Mouse (Mus musculus): ENCODE data around the gene Evi2.

Gene Evi2

DNA sequence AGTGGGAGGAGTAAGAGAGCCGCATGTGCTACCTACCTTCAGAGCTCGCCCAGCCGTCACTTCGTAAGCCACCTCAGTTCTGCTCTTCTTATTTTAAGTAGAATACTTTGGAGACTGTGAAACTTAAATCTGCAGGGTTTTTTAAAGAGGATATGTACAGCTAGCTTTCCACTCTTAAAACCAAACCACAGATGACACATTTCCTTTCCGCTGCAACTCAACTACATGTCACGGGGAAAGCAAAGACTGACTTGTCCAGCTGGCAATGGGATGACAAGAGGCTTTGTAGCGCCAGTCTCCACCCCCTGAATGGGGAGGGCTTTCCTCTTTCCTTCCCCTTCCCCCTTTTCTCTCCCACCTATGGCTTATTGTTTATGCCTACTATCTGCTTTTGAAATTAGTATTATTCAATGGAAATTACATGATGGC is at the start of gene Evi2, which contains the start of gene Evi2a:
TSS of gene Evi2 (minus strand) at position 257 of the 429 bp plus-strand sequence.
TSS of gene Evi2a (minus strand) at position 277 of the 429 bp plus-strand sequence.
- no peak for DNase-seq

DNA sequence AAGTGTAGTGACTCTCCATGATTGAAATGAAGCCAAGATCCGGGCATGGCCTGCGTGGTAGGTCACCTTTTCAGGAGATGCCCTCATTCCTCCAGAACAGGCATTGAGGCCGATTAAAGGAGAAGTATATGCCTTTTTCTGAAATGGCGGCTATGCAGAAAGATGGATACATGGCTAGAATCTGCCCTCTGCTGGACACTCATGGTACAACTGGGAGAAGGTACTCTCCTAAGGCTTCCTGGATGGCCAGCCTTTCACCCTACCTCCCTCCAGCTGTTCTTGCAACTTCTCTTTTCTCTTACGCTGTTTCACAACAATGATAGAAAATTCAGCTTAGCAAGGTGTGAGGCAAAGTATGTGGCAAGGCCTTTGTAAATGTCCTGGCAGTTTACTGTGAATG is 47.4 kb upstream of the Evi2 start:
- DNase-seq: peak; percentile 74 to 86

DNA sequence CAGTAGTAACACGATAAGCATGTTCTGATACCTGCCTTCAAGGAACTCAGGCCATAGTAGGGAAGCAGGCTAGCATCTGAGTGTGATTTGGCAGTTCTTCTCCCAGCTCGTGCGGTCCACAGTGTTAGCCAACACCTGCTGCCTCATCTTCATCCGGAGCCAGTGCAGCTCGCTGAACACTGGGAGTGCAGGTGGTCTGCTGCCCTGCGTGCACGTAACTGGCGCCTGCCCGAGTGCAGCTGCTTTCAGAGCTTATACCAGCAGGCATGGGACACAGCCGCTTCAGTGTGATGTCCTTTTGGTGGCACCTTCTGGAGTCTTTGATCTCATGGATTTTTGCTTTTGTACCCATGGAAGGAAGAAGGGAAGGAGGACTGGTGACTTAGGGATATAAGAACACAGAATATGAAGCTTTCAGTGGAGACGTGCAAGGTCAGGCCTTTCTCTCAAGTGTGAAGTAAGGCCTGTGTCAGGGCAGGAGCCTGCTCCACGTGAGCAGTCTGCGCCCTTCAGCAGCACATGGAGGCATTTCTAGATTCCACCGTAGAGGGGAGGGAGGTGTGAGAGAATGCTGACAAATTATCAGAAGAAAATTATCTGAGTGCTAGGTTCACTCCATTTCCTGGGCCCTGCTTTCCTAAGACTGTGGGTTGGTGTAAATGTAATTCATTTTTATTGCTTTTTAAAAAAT is 45.1 kb upstream of the Evi2 start:
- no peak for DNase-seq

DNA sequence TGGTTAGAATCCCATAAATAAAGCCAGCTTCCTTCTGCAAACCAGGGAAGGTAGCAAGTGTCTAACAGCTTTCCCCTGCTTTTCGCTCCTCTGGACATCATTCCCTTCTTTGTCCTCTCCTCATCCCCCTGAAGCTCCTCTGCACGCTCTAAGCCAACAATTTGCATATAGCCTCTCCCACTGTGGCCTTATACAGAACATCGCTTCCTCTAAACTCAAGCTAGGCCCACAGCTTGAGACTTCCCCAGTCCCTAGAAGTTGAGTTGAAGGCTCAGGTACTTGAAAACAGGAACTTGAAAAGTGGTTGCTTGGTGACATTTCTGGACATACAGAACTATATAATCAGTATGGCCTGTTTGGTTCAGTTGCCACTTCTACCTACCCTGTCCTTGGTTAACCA is 43.4 kb upstream of the Evi2 start:
- DNase-seq: no peak

DNA sequence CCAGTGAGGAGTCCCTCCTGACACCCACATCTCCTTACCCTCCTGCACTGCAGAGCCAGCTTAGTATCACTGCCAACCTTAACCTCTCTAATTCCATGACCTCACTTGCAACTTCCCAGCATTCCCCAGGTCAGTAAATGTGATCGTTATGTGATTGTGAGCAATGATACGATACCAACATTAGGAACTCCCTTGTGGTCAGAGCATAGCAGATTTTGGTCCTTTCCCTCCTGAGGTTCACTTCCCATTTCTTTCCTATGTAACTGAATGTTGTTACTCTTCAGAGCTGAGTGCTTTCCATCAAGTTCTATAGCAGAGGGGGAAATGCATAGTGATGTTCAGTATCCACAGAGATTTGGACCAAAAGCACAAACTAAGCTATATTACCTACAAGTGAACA is 39.9 kb upstream of the Evi2 start:
- no peak for DNase-seq

DNA sequence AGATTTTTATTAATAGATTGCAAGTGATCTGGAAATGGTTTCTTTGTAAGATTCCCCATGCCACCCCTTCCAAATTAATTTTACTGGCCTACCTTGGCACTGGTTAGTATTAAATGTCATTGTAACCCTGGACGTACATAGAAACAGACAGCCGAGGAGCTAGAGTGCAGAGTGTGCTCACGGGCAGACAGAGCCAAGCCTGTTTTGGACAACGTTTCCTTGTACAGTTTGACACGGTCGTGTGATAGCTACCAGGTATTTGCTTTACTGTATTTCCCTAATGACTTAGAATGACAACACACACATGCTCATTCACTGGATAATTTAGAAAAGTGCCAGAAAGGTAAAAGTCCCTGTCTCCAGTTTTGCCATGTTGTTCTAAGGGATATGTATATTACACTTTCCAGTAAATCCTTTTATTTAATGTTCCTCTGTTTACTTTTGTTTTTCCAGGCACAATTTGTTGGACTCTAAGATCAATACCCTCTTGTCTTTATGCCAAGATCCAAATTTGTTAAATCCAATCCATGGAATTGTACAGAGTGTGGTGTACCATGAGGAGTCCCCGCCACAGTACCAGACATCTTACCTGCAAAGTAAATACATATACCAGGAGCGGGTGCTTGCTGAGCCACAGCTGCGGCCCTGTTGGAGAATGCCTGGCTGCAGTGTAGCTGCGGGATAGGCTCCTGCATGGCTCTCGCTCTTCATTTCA is 38.0 kb upstream of the Evi2 start:
- DNase-seq: no peak

DNA sequence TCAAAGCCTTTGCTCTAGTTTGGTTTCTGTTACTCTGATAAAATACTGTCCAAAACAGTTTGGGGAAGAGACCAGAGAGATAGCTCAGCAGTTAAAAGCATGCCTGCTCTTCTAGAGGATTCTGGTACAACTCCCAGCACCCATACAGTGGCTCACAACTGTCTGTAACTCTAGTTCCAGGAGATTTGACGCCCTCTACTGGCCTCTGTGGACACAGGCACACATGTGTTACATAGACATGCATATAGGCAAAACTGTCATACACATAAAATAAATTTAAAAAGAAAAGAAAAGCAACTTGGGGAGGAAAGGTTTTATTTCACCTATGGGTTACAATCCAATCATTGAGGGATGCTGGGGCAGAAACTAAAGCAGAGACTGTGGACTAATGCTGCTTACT is 36.6 kb upstream of the Evi2 start:
- no peak for DNase-seq

DNA sequence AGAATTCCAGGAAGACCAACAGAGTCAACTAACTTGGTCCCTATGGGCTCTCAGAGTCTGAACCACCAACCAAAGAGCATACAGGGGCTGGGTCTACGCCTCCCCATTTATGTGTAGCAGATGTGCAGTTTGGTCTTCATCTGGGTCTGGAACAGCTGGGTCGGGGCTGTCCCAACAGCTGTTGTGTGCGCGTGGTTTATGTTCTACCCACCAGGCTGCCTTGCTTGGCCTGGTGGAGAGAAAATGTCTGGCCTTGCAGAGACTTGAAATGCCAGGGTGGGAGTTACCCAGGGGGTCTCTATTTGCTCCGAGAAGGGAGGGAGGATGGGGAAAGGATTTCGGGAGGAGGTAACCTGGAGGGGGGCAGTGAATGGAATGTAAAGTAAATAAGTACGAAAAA is 33.1 kb upstream of the Evi2 start:
- DNase-seq: no peak

DNA sequence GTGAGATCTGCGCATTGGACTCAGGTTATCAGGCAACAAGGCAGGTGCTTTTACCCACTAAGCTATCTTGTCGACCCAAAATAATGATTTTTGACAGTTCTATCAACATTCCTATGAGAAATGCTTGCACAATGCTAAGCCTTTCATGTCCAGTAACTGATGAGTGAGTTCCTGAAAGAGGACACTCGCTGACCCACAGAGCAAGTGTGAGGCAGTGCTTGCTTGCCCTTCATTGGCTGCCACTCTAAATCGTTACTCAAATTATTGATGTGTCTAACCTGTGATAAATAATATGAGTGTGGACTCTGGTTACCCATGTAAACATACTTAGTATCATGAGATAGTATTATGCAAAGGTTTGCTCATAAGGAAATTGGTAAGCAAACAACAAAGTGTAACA is 30.1 kb upstream of the Evi2 start:
- DNase-seq: no peak

DNA sequence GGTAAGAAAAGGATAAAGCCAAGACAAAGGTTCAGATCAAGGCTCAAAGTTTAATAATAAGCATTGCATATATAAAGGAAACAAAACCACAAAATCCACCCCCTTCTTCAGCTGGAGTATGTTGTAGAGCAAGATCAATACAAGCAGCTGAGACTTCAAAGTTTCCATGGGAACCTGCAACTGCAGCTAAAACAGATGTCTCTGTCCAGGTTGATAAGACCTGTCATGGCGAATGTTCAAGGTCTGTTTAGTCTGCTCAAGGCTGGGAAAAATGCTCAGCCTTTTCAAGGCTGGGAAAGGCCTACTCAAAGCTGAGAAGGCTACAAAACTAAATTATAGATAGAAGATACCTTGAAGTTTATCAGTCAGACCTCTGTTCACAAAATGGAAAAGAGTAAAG is 22.2 kb upstream of the Evi2 start:
- no peak for DNase-seq

DNA sequence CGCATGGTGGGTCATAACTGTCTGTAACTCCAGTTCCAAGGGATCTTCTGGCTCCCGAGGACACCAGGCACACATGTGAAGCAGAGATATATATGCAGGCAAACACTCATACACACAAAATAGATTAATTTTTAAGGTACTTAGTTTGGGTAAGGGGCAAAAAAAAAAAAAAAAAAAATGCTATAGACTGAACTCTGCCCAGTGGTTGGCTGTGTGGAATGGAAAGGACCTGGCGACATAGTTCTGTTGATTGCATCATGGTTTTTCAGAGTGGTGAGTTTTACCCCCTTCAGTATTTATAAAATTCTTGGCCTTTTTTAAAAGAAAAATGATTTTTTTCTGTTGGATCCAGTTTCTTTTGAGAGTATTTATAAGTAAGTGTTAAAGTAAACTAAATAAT is 5.9 kb upstream of the Evi2 start:
- no peak for DNase-seq

DNA sequence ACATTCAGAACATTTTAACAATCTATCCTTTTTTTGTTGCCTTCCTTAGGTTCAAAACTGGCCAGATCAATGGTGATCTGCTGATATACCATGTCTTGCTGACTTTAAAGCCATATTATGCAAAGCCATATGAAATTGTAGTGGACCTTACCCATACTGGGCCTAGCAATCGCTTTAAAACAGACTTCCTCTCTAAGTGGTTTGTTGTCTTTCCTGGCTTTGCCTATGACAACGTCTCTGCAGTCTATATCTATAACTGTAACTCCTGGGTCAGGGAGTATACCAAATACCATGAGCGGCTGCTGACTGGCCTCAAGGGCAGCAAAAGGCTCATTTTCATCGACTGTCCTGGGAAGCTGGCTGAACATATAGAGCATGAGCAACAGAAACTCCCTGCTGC is 5.2 kb upstream of the Evi2 start:
- DNase-seq: no peak

DNA sequence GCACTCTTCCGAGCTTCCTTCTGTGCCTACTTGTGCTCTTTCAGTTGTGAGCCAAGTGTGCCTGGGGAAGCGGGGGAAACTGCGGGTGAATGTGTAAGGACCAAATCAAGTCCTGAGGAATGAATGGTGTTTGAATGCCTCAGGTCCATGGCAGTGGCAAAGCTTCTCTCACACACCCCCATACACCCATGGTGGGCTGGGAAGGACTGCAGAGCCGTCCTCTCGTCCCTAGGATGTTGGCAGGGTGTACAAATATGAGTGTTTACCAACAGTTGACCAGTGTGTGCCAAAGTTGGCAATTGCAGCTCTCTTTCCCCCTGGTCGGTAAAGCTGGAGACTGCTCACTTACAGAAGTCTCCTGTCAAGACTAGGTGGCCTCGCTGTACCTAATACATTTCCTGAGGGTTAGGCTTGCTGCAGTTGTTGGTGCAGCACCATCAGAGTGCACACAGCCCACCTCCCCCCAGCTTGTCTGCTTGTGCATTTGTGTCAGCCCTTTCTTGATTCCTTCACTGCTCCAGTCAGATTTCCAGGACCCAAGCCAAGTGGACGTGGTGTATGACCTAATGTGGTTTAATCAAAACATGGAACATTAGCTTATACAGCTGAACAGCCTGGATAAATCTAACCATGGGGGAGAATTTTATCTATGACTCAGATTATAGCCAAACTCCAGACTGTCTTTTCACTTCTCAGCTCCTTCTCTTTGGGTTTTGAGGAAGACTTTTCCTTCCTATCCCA is 3.7 kb upstream of the Evi2 start:
- peak; percentile 40 to 62 for DNase-seq

DNA sequence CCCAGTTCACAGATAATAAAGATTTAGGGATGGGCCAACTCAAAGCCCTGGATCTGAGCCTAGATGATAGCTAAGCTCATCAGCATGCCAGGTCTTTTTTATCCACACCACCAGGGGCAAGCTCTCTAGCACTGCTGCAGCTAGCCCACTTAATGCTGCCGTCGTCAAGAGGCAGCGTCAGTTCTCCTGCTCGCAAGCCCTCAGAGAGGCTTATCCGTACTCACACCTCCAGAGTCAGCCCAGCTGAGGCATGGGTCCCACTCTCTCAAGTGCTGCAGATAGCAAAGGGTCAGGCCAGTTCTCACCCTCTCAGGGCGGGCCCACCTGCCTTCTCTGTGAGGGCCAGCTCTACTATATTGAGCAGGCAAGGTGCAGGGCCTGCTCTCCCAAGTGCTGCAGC is 2.9 kb upstream of the Evi2 start:
- no peak for DNase-seq

DNA sequence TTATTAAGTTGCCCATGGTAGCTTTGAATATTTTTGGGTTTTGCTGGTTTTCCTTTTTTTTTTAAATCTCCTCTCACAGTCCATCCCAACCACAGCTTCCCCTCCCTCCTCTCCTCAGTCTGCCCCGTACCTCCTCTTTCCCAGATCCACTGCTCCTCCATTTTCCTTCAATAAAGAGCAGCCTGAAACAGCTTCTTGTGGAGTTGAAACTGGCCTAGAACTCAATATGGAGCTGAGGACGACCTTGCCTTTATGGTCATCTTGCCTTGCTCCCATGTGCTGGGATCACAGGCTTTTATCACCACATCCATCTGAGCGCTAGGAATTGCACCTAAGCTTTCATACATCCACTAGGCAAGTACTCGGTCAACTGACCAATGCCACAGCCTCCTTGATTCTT is 1.1 kb upstream of the Evi2 start:
- no peak for DNase-seq

DNA sequence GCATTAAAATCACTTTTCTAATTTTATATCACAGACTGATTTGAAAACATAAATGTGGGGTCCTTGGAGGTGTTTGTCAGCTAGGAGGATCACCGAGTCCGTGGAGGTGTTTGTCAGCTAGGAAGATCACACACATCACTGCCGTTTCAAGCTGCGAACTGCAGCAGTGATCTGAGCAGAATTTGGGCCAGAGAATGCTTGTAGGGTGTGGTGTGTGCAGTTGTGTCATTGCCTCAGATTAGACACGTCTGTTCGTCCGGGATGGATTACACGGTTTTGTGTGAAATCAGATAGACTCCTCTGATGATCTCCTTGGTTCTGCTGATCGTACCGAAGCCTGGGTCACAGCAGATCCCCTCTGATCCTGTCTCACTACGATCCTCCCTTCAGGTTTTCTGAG is 385 bp upstream of the Evi2 start:
- DNase-seq: no peak

DNA sequence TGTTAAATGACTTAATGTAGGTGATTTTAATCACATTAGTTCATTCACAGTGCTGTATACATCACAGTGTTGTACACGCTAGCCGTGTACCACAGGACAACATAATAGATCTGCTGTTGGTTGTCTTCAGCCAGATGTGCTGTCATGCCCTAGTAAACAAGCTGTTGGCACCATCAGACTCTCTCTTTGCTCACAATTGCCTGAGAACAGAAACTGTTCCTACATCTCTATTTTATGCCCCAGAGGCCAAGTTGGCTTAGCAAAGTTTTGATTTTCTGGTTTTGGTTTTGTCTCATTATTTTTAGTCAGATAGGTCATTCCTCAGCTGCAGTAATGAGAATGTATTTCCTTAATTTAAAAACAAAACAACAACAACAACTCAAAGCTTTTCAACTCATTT is 653 bp downstream of the Evi2 start:
- DNase-seq: no peak

DNA sequence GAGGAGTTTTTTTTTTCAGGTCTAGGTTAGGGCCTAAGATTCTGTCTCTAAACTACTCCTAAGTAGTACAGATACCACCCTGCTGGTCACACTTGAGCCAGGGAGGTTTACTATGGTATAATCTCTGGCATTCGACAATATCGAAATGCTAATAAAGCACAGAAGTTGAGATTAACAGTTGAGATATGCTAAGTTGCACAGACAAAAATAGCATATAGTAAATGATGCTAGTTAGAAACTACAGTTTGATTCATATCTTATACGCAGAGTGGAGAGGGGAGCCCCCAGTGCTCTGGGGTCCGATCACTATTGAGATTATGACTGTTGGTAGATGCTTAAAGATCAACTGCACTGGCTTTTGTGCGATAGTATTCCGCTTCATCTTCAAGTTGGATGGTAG is 1.2 kb downstream of the Evi2 start:
- no peak for DNase-seq

DNA sequence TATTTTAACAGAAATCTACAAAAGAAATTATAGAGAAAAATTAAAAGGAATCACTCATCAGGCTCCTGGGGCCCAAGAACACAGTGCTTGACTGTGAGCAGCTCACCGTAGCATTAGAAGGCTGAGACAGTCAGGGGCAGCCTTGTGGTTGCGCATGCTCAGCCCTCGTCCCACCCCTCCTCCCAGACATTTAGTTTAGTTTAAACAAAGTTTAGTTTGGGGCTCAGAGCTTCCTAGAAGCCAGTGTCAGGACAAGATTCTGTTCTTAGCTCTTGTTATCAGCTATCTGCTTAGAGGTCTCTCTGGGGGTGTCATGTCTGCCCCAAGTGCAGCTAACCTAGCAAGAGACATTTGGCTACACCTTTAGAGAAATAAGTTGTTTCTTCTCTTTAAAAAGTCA is 1.8 kb downstream of the Evi2 start:
- DNase-seq: no peak

DNA sequence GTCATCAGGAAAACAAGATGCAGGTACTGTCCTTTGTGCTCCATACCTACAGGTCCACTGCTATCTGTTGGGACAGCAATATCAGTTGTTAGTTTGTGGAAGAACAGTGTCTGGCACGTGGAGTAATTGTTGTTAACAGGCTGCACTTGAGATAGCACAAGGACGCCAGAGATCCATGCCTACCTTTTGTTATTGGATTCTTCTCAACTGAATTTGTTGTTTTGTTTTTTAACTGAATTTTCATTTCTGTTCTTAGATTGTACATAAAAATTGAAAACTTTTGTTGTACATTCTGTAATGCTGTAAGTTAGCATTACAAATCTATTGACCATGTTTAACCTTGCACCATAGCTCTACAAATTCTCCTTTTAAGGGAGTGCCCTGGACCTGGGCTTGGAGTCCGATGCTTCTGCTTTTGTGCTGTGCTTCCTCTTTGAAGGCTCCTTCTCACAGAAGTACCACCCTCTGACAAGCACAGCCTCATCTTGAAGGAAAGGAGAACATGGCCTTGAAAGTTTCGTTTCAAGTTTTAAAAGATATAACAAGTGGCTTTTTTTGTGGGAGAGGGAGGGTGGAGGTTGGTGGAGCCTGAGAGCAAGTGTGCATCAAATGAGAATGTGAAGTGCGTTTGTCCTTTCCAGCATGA is 2.5 kb downstream of the Evi2 start:
- no peak for DNase-seq

DNA sequence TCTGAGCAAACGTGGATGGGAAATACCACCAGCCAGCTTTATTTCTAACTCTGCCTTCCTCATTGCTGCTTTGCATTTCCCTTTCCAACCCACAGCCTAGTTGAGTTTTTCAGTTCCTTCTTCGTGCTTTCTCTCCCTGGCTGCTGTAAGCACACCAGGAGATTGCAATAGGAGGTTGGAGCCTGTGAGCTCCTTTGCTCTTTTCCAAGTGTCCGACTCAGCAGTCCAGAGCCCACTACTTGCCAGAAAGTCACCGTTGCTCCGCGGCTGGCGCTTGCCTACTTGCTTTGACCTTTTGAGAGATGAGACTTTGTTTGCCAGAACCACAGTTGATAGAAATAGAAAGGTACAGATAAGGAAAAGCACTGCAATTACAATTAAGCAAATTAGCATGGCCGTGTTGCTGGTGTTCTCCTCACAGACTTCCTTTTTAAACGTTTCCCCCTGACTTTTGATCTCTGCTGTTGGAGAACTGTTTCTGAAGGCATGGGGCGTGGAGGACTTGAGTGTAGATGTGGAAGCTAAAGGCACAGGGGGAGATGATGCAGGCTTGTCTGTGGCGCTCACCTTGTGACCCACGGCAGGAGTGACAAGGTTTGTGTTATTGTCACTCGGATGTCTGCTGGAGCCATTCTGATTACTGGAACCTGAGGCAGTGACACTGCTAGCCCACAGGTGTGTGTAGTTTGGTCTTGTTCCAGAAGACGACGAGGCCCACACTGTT is 3.2 kb downstream of the Evi2 start:
- DNase-seq: peak in 1 of 2 experiments; percentile 18

DNA sequence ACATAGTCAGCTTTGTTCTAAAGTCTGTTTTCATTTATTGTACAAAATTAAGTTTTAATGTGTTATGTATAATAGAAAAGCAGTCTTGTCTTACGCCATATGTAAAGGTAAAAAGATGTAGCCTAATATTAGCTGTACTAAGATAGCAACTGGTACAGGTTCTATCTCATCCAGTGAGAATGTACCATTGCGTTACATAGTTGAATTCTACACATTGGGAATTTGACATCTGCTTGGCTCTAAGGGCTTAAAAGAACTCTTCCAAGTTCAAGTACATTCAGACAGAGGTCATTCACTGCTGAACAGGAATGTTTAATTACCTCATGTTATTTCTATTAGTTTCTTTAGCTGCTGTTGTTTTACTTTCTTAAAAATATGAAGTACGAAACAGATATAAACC is 3.8 kb downstream of the Evi2 start:
- DNase-seq: no peak

DNA sequence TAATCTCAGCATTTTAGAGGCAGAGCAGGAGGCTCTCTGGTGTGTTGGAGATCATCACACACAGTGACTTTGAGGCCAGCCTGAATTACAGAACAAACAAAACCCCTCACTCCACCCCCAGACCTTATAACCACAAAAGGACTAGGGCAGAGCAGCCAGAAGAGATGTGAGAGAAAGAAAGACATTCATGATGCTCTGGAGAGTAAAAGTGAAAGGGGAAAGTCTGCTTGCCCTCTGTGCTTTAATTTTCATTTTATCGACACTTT is 6.1 kb downstream of the Evi2 start:
- DNase-seq: no peak

Measured in cerebellum, postnatal 25 days (tissue).